Mouse (Mus musculus) CH12.LX (cell line): Measurements from ENCODE around the gene Ndufs6. TPM values are rescaled to one million over a fixed set of nuclear protein-coding genes. Genes with fewer than 3 reads are reported as not detected.
A peak's percentile ranks its signal among the peaks of the same experiment; 100 is the strongest.

Experiments used
- DNase-seq: peaks from one replicate; pipeline ENCODE4 v3.0.0-alpha.2; 2013; ENCODE audit errors: extremely low read depth
- H3K27ac ChIP-seq: 2 replicates; pipeline ENCODE4 v1.5.1; 2012; ENCODE audit warnings: low read depth, mild to moderate bottlenecking, control low read depth, moderate library complexity; ENCODE audit not compliant: insufficient read depth
- H3K27me3 ChIP-seq: replicated peaks from 2 replicates; pipeline ENCODE3; 2012; ENCODE audit warnings: inconsistent platforms
- H3K36me3 ChIP-seq, 2 experiments: replicated peaks in 1 of 2; 2 replicates each; pipeline versions ENCODE3 to v1.6.1; 2012; ENCODE audit warnings: inconsistent platforms in 1 of 2, low read length in 1 of 2, mild to moderate bottlenecking in 1 of 2, mixed read lengths in 1 of 2, moderate library complexity in 1 of 2; ENCODE audit not compliant: control insufficient read depth in 1 of 2, insufficient read depth in 1 of 2
- H3K4me1 ChIP-seq, 2 experiments: 2 replicates each; pipeline ENCODE4 v1.6.1; 2012; ENCODE audit warnings: inconsistent platforms in 1 of 2, moderate library complexity in 1 of 2; ENCODE audit not compliant: insufficient read depth in 2 of 2, control insufficient read depth in 1 of 2
- H3K4me2 ChIP-seq: 2 replicates; pipeline ENCODE4 v1.6.1; 2012; ENCODE audit warnings: low read depth, mild to moderate bottlenecking, control low read depth; ENCODE audit not compliant: poor library complexity, insufficient read depth, severe bottlenecking
- H3K4me3 ChIP-seq, 3 experiments: fragments of 150-350 bp in 1 of 3; sonication (generic) in 1 of 3; replicated peaks in 1 of 3; 2 replicates each; pipeline versions ENCODE3 to v1.5.1; 2011 to 2012; ENCODE audit warnings: low read depth in 2 of 3, low read length in 2 of 3, mild to moderate bottlenecking in 2 of 3, moderate library complexity in 2 of 3, control low read depth in 1 of 3, improper control_type of control experiment in 1 of 3, inconsistent platforms in 1 of 3, mixed read lengths in 1 of 3; ENCODE audit not compliant: poor library complexity in 1 of 3
- H3K79me2 ChIP-seq: replicated peaks from 2 replicates; pipeline ENCODE4 v1.6.1; 2012; ENCODE audit warnings: mild to moderate bottlenecking, moderate library complexity; ENCODE audit not compliant: control insufficient read depth, poor library complexity, insufficient read depth, severe bottlenecking; ENCODE audit errors: extremely low read depth
- H3K9ac ChIP-seq: 2 replicates; pipeline ENCODE4 v1.6.1; 2012; ENCODE audit warnings: low read depth, mild to moderate bottlenecking, control low read depth, moderate library complexity; ENCODE audit not compliant: insufficient read depth
- H3K9me3 ChIP-seq: replicated peaks from 2 replicates; pipeline ENCODE3; 2012; ENCODE audit warnings: low read length, inconsistent platforms, mixed read lengths
- BHLHE40 ChIP-seq: IDR thresholded peaks from 2 replicates; pipeline ENCODE4 v1.6.1; 2011; ENCODE audit warnings: mild to moderate bottlenecking, low read depth, low read length, improper control_type of control experiment
- CTCF ChIP-seq, 2 experiments: IDR thresholded peaks in 1 of 2; conservative IDR thresholded peaks in 1 of 2; 2 replicates each; pipeline ENCODE4 v1.5.1; 2011 to 2012; ENCODE audit warnings: low read depth in 2 of 2, low read length in 2 of 2, improper control_type of control experiment in 1 of 2, inconsistent platforms in 1 of 2, mild to moderate bottlenecking in 1 of 2, moderate library complexity in 1 of 2
- ELF1 ChIP-seq: IDR thresholded peaks from 2 replicates; pipeline ENCODE4 v1.6.1; 2014; ENCODE audit warnings: low read depth, mild to moderate bottlenecking, inconsistent platforms, low read length, improper control_type of control experiment
- POLR2A ChIP-seq: IDR thresholded peaks from 2 replicates; pipeline ENCODE4 v1.6.1; 2011; ENCODE audit warnings: low read depth, mild to moderate bottlenecking, improper control_type of control experiment, low read length
- RAD21 ChIP-seq: IDR thresholded peaks from 2 replicates; pipeline ENCODE4 v1.6.1; 2011; ENCODE audit warnings: low read depth, mild to moderate bottlenecking, low read length, improper control_type of control experiment, moderate library complexity
- TBP ChIP-seq: conservative IDR thresholded peaks from 2 replicates; pipeline ENCODE4 v1.6.1; 2011; ENCODE audit warnings: low read depth, low read length, improper control_type of control experiment
- UBTF ChIP-seq: IDR thresholded peaks from 2 replicates; pipeline ENCODE4 v1.6.1; 2012; ENCODE audit warnings: low read depth, mild to moderate bottlenecking, inconsistent platforms, low read length, improper control_type of control experiment, moderate library complexity
- USF2 ChIP-seq: conservative IDR thresholded peaks from 2 replicates; pipeline ENCODE4 v1.6.1; 2011; ENCODE audit warnings: low read depth, low read length, improper control_type of control experiment
- dilution Hi-C: fragments of 300-500 bp; cut with MboI; formaldehyde crosslinking; loops from 2 replicates; pipeline ENCODE4 v1.14.3; 2020; ENCODE audit warnings: low sequenced_read_pairs; ENCODE audit not compliant: extremely low pct_unique_long_range_greater_than_20kb, extremely low pct_ligation_motif_present
- in situ Hi-C: fragments of 300-500 bp; cut with MboI; formaldehyde crosslinking; loops from 3 replicates; pipeline ENCODE4 v1.14.3; 2019; ENCODE audit warnings: low sequenced_read_pairs, low pct_ligation_motif_present, low pct_unique_long_range_greater_than_20kb, mixed read lengths
- polyA plus RNA-seq: library from polyadenylated mRNA; unstranded; fragments of >175 nt; gene quantifications from 2 replicates; pipeline ENCODE4 v1.2.1, GENCODE M21; 2012; ENCODE audit warnings: low read depth; ENCODE audit not compliant: insufficient read length
- total RNA-seq, 2 experiments: library from RNA; depleted of rRNA; stranded (reverse); fragments of 300-350 nt in 1 of 2; fragments of >200 nt in 1 of 2; gene quantifications; 2 replicates each; pipeline ENCODE4 v1.2.3; 2012 to 2014

Ndufs6 gene
- total and polyA plus RNA-seq, 3 experiments: 165 to 190 (median 182) TPM

DNA sequence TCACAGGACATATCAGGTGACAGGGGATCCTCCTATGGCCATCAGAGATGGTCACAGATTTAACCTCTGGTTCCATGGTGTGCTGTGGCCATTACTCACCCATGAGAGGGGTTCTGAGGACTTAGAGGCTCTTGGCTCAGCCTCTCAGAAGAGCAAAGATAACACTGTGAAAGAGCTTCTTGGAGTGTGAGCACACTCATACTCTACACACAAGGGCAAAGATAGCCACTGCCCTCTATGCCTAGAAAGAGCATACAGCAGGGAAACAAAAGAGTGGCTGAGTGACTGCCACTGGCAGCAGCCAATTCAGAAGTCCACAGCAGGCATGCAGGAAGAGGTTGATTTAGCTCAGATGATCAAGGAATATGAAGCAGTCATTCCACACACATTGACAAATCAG, 24.1 kb upstream of the Ndufs6 start:
- Histone ChIP-seq H3K9ac (no peak overlapping the region), H3K4me1 (no peaks in the 10 kb centered on the region; a peak in 1 of 4 replicates), H3K27me3 (peaks cover 15% of the 10 kb centered on the region), H3K9me3 (no peaks in the 10 kb centered on the region), H3K36me3 (no peaks in the 10 kb centered on the region), H3K4me3 (no peak overlapping the region), H3K4me2 (no peak overlapping the region), H3K79me2 (no peaks in the 10 kb centered on the region), H3K27ac (no peak overlapping the region)
- DNase-seq: no peak
- in situ Hi-C loops: no loop called here
- no peak for TF ChIP-seq BHLHE40
- TF ChIP-seq POLR2A: no peak
- dilution Hi-C loops: no loop called here

DNA sequence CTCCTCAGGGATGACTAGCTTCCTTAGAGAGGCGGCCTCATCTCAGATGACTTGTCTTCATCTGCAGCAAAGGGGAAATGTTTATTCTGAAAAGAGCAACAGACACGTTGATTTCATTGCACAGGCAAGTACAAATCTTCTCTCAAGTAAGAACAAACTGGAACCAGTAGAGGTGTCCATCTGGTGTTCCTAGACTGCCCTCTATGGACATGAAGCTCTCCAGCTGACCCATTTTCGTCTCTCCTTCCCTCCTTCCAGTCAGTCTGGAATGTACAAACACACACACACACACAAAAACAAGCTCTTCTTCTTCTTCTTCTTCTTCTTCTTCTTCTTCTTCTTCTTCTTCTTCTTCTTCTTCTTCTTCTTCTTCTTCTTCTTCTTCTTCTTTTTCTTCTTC, 23.6 kb upstream of the Ndufs6 start:
- no peaks in the 10 kb centered on the region for H3K9me3 ChIP-seq
- in situ Hi-C loops (no loop called here), dilution Hi-C loops (no loop called here)
- H3K36me3 ChIP-seq: no peaks in the 10 kb centered on the region
- H3K4me1 ChIP-seq: no peaks in the 10 kb centered on the region; a peak in 1 of 4 replicates
- no peak overlapping the region for H3K4me3 ChIP-seq
- H3K4me2 ChIP-seq: no peak overlapping the region
- no peak overlapping the region for H3K27ac ChIP-seq
- peaks cover 15% of the 10 kb centered on the region for H3K27me3 ChIP-seq
- H3K9ac ChIP-seq: no peak overlapping the region
- TF ChIP-seq RAD21: peak; percentile 9
- TF ChIP-seq CTCF (conservative IDR thresholded peaks at IDR 0.05 in 1 of 2, IDR thresholded peaks at IDR 0.05 in 1 of 2; ENCODE audit: low read depth in 2 of 2, low read length in 2 of 2): peak in 1 of 2 experiments; percentile 20; a peak in 1 of 4 replicates
- TF ChIP-seq UBTF: no peak
- no peak for TF ChIP-seq ELF1
- H3K79me2 ChIP-seq: no peaks in the 10 kb centered on the region
- DNase-seq: no peak

GRCm38 (mm10) chr13:73350741-73351140, 22.4 kb upstream of the Ndufs6 start:
- Histone ChIP-seq H3K4me1 (no peaks in the 10 kb centered on the region; a peak in 1 of 4 replicates), H3K27ac (no peak overlapping the region), H3K4me3 (no peak overlapping the region), H3K27me3 (peaks cover 13% of the 10 kb centered on the region), H3K9me3 (no peaks in the 10 kb centered on the region), H3K79me2 (no peaks in the 10 kb centered on the region), H3K9ac (no peak overlapping the region), H3K36me3 (no peaks in the 10 kb centered on the region), H3K4me2 (no peak overlapping the region)
- no peak for TF ChIP-seq TBP
- no peak for TF ChIP-seq CTCF (conservative IDR thresholded peaks at IDR 0.05 in 1 of 2, IDR thresholded peaks at IDR 0.05 in 1 of 2; ENCODE audit: low read depth in 2 of 2, low read length in 2 of 2)
- no peak for TF ChIP-seq BHLHE40
- no peak for TF ChIP-seq ELF1
- no peak for TF ChIP-seq USF2
- in situ Hi-C loops (no loop called here), dilution Hi-C loops (no loop called here)
- no peak for DNase-seq
